Mouse (Mus musculus) small intestine, adult 2 months (tissue): ENCODE results near the gene Slc9c1.

Experiments used
- CTCF ChIP-seq: fragments of 200-500 bp; IDR thresholded peaks from 2 replicates; pipeline ENCODE4 v1.5.1; 2012; ENCODE audit warnings: low read depth, mild to moderate bottlenecking, control low read depth, inconsistent platforms, low read length, moderate library complexity, mixed read lengths; ENCODE audit not compliant: insufficient replicate concordance, insufficient read length; ENCODE audit errors: extremely low read depth
- POLR2A ChIP-seq: fragments of 200-500 bp; IDR thresholded peaks from 2 replicates; pipeline ENCODE4 v1.6.1; 2012; ENCODE audit warnings: low read depth, mild to moderate bottlenecking, control low read depth, inconsistent platforms, low read length, moderate library complexity

- TF ChIP-seq CTCF (no peak), POLR2A (no peak)
These were observed 73.4 kb downstream of the Slc9c1 start for GRCm38 (mm10) chr16:45608481-45608954.
